Mouse (Mus musculus): ENCODE measurements at regions not wholly inside any gene's neighbourhood (a gene's known extent, or its start where the extent isn't known, plus 50 kb on each side); places are given as distances from the start of the nearest gene placed in this dataset.
"Not testable (repeated sequence)": the region's sequence is repeated elsewhere in the genome, so short reads cannot be mapped to it uniquely, and the experiment has no call there.

DNA sequence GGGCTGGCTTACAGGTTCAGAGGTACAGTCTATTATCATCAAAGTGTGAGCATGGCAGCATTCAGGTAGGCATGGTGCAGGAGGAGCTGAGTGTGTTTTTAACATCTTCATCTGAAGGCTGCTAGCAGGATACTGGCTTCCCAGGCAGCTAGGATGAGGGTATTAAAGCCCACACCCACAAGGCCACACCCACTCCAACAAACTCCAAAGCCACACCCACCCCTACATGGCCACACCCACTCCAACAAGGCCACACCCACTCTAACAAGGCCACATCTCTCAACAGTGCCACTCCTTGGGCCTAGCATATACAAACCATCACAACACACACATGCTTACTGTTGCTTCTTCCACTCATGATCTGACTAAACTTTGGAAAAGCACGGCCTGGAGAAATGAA lies 172.5 kb downstream of the Msrb3 start:
- no peak for DNase-seq (ENCODE audit: low spot score)

GRCm38 (mm10) chr10:120721956-120722532 lies 176.9 kb downstream of the Msrb3 start:
- DNase-seq (ENCODE audit: low spot score): no peak

DNA sequence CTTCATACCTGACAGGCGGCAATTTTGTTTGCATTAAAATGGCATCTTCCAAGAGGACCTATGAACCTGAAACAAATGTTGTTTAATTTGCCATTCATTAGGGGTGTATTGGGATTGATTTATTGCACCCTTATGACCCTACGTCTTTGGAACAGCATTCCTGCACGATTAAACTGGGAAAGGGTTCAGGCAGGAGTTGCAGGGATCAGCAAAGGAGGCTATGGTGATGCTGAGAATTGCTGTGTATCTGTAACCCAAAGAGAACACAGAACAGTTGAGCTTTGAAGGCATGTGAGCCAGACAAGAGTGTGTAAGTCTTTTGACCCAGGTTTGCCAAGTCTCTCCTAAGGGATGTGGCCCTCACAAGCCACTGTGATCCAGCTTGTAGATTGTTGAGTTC lies 177.9 kb downstream of the Msrb3 start:
- DNase-seq (ENCODE audit: low spot score): no peak

- DNase-seq (ENCODE audit: low spot score): no peak
Observed at GRCm38 (mm10) chr10:120720061-120720460, 178.8 kb downstream of the Msrb3 start.

DNA sequence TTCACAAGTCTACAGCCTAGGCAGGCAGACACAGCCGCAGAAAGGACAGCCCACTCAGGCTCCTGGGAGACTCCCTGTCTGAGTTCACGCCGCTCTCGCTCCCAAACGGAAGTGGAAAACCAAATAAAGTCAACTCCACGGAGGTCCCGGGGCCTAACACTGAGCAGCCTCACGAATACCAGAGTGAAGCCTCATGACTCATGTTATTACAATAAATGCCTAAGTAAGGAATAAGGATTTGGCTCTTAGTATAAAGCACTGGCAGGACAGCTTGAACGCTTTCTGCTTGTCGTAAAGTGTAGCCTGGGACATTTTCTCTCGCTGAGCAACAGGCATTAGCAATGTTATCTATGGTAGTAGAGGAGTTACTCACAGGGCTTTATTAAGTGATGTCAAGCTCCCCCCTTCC lies 181.7 kb downstream of the Msrb3 start:
- DNase-seq (ENCODE audit: low spot score): peak; percentile 55

DNA sequence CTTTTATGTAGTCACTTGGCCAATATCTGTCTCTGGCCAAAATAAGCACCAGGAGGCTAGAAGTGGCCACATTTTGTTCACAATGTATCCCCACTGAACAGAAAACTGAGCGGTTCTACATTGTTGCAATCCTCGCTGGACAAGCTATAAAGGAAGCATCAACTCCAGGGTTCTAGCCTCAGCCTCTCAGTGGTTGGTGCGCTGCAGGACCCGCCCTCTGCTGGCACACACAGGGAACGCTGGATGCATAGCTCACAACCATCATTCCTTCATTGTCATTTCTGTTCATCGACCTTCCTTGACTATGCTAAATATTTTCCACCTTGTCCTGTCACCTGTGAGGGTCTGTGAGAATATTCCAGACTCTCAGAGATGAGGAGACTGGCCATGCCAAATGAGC lies 182.5 kb downstream of the Msrb3 start:
- DNase-seq (ENCODE audit: low spot score): no peak

- peak; percentile 80 for DNase-seq (ENCODE audit: low spot score)
Observed at GRCm38 (mm10) chr10:120707771-120708750, 190.8 kb downstream of the Msrb3 start.

DNA sequence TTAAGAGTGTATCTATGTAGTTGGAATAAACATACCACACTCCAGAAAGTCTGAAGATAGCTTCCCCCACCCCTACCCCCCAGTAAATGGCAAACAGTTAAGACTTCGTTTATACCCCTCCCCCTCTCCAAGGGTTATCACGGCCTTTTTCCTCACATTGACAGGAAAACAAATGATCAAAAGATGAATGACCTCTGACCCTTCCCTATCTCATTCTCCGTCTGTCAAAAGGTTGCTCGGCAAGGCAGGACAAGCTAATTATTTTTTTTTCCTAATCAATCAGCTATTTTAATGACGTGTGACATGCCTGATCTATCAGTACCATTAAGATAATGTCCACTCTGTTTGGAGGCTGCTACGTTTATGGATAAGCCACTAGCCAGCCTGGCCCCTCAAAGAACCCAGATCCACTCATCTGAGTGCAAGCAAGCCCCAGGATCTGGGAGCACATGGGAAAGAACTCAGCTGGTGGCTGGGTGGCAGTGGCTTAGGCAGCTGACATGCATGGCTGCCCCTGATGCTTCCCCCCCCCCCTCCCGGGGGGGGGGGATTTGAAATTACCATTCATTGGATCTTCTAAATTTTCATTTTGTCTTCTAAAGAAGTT lies 192.1 kb downstream of the Msrb3 start:
- DNase-seq (ENCODE audit: low spot score): peak; percentile 33

DNA sequence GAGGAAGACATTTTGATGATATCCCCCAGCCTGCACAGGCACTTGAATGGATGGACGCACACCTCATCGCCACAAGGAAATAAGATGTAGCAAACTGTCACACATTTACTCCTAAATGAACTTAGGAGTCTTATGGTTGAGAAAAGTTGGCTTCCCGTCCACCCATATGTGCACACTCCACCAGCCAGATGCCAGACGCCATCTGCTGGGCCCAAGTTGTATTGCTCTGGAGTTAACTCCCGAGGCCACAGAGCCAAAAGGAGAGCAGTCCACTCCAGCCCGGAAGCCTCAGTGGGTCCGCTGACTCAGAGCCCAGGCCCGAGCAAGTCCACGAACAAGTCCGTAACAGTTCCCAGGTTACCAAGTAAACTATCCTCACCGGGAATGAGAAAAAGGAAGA lies 197.1 kb downstream of the Msrb3 start:
- peak; percentile 75 for DNase-seq (ENCODE audit: low spot score)

- DNase-seq (ENCODE audit: low spot score): peak; percentile 47
Observed at GRCm38 (mm10) chr10:120697275-120697856, 201.5 kb downstream of the Msrb3 start.

DNA sequence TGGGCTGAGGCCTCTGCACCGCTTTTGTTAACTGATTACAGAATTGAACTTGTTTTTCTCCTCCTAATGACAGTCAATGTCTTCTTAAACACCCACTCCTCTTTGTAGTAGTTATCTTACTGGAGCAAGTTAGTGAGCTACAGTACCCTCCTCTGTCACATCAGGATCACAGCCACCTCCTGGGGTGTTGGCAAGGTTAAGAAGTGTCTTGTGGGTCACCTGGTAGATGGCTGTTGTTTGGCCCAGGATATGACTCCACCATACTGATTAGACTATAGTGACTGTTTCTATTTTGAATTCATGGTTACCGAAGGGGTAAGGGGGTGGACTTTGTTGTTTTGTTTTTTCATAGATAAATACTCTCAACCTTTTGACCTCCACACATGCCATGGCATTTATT lies 202.4 kb downstream of the Msrb3 start:
- no peak for DNase-seq (ENCODE audit: low spot score)

- DNase-seq (ENCODE audit: low spot score): no peak
Observed at GRCm38 (mm10) chr10:120694472-120694871, 204.4 kb downstream of the Msrb3 start.

DNA sequence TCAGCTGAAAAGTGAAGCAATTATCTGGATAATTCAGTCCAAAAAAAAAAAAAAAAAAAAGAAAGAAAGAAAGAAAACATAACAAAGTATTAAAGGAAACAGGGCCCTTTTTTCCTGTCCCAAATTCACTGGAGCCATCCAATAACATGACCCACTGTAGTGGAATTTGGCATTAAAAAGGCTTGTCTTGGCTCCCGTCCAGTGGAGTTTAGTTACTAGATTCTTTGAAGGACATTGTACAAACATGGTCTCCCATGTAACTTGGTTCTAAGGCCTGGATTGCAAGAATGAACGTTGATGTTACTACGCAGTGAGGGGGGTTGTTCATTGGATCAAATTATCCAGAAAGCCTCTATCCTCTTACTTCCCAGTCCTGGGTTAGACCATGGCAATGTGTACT lies 207.4 kb downstream of the Msrb3 start:
- peak; percentile 32 for DNase-seq (ENCODE audit: low spot score)

GRCm38 (mm10) chr10:120686123-120686522 lies 209.9 kb upstream of the Hmga2 start:
- no peak for DNase-seq (ENCODE audit: low spot score)

GRCm38 (mm10) chr10:120682021-120682420 lies 205.8 kb upstream of the Hmga2 start:
- no peak for DNase-seq (ENCODE audit: low spot score)

DNA sequence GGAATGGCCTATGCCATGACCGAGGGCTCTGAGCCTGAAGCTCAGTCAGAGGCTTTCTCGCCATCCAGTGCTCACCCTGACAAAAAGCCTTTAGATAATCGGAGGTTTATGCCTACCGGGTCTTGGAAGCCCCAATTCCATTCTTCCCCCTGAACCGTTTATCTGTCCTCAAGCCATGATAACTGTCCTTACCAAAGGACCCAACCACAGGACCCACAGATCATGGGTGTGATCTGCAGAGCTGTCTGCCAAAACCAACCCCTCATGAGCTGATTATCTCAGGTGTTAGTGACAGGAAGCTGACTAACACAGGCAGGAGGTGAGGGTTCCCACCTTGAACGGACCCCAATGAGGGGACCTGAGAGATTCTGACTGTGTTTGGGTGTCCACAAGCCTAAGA lies 203.7 kb upstream of the Hmga2 start:
- no peak for DNase-seq (ENCODE audit: low spot score)

DNA sequence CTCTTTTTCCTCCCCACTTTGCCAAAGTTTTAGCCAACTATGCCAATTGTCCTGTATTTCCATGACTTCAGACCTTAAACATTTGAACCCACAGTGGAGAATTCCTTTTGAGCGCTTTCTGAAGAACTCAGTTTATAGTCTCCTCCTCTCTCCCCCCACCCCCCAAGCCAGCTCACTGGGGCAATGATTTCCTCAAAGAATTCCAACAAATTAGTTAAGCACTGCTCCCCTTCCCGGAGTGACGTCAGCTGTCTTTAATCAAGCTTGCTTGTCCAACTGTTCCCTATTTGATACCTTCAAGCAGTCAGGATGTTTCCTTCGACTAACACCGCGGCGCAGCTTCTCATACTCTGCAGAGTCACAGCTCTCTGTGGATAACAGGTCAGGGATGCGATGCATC lies 202.0 kb upstream of the Hmga2 start:
- DNase-seq (ENCODE audit: low spot score): no peak

GRCm38 (mm10) chr10:120675369-120675768 lies 199.1 kb upstream of the Hmga2 start:
- no peak for DNase-seq (ENCODE audit: low spot score)

DNA sequence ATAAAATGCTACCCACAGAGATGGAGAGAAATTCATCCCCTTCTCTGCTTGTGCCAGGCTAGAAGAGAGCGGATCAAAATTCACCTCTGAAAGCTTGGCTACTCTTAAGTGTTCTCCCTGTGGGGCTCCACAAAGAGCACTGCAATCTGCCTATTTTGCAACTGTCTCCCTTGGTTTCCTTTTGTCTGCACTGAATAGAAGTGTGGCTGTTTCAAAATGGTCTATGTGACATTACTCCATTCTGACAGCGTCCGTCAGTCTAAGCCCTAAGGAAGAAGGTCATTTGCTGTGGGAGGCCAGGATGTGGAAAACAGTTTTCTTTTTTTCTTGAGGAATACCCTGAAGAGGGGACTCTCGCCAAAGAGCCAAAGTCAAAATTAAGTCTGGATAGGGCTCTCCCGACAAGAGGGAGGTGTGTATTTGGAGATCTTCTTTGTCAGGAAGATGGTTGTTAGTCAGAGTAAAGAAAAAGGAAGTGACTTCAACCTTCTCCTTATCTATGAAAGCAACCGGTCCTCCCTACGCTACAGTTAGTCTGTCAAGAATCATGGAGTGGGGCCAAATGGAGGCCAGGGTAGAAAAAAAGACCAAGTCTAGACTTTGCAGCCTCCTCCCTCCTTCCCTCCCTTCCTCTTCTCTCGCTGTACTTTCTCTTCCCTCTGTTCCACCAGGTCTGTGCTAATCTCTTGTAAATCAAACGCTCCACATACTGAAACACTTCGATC lies 198.2 kb upstream of the Hmga2 start:
- DNase-seq (ENCODE audit: low spot score): no peak

- not testable (repeated sequence) for DNase-seq (ENCODE audit: low spot score)
Observed at GRCm38 (mm10) chr10:120667678-120668031, 191.4 kb upstream of the Hmga2 start.

DNA sequence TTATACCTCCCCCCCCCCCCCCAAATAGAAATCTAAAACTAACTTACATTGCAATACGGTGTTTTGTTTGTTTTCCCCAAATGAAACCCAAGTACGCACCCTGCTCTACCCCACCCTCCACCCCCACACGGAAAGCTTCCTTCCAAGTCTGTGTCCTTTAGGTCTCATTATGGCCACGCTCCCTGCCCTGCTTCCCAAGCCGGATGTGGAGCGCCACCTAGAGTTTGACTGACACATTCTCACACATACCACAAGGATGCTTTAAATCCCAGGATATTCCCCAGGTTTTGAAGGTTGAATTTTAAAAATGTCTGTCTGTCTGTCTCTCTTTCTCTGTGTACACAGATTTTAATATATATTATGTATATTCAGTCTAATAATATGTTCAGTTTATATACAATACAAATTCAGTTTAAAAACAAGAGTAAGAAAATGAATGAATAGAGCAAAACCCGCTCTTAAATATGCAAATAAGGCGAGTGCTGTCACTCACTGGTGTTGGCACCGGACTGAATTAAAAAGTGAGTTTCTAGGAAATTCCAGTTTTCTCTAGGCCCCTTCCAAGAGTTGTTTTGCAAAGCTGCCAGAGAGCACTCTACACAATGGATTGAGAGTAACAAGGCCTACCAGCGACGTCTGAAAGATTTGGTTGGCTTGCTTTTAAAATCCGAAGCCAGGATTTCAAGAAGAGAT lies 190.9 kb upstream of the Hmga2 start:
- no peak for DNase-seq (ENCODE audit: low spot score)

Measured in MN1 (cell line).